Mouse (Mus musculus): ENCODE measurements at regions not wholly inside any gene's neighbourhood (a gene's known extent, or its start where the extent isn't known, plus 50 kb on each side); places are given as distances from the start of the nearest gene placed in this dataset.

DNA sequence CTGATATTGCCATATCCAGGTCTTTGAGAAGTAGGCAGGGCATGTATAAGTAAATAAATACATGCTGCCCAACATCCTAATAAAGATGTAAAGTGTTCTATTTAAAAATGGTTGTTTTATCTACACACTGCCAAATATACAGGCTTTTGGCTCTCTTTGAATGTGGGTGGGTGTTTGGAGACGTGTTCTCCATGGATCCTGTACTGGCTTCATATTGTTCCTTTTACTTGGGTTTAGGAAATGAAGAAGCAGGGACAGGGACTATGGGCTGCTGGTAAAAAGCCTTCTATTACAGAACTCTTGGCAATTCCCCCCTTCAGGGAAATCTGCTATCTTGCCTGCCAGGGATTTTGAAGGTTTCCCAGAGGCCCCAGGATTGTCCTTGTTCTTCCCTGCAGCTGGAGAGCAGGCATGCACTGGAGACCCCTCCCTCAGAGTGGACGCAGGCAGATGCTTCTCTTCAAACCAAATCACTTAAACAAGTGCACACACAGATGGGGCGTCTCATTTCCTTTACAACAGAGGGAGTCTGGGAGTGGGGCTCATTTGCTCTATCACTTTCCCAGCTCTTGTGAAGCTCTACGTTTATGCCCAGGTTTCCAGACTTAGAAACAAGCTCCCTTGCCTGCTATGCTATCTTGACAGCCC is 502.6 kb upstream of the Nrp1 start:
- no peak overlapping the region for H3K27ac ChIP-seq (ENCODE audit: insufficient read depth, low read depth, low read length, poor library complexity, severe bottlenecking)
- no peak overlapping the region for H3K9ac ChIP-seq (ENCODE audit: insufficient read depth, low read depth, low read length, poor library complexity, severe bottlenecking)
- TF ChIP-seq MAFK (IDR thresholded peaks at IDR 0.05; ENCODE audit: insufficient read depth, low read depth, low read length): no peak
- no peak for TF ChIP-seq HCFC1 (IDR thresholded peaks at IDR 0.05; ENCODE audit: borderline replicate concordance, insufficient read depth, low read length)
- no peak for TF ChIP-seq CHD2 (IDR thresholded peaks at IDR 0.05; ENCODE audit: low read depth, low read length)
- TF ChIP-seq ZNF384 (IDR thresholded peaks at IDR 0.05; ENCODE audit: low read depth, low read length): no peak
- TF ChIP-seq ZC3H11A (IDR thresholded peaks at IDR 0.05; ENCODE audit: borderline replicate concordance, low read depth, low read length): no peak
- no peak for DNase-seq (ENCODE audit: low read depth, low spot score)
- no peak overlapping the region for H3K4me3 ChIP-seq (ENCODE audit: insufficient read depth in 1 of 2, low read depth in 1 of 2, low read length in 2 of 2, poor library complexity in 1 of 2, severe bottlenecking in 1 of 2)
- in situ Hi-C loops (cut with MboI; ENCODE audit: low sequenced_read_pairs in 2 of 2, unreplicated experiment in 2 of 2): no loop called here
- H3K9me3 ChIP-seq (ENCODE audit: control insufficient read depth, insufficient read depth, low read depth, low read length): no peaks in the 10 kb centered on the region
- no peaks in the 10 kb centered on the region for H3K4me1 ChIP-seq (ENCODE audit: control insufficient read depth in 2 of 2, insufficient read depth in 2 of 2, low read length in 2 of 2, poor library complexity in 1 of 2)
- no peaks in the 10 kb centered on the region for H3K36me3 ChIP-seq (ENCODE audit: control insufficient read depth, insufficient read depth, low read length, poor library complexity, severe bottlenecking)

GRCm38 (mm10) chr8:127856351-127857135 is 501.9 kb upstream of the Nrp1 start:
- Histone ChIP-seq H3K4me1 (ENCODE audit: control insufficient read depth in 2 of 2, insufficient read depth in 2 of 2, low read length in 2 of 2, poor library complexity in 1 of 2) (no peaks in the 10 kb centered on the region), H3K9ac (ENCODE audit: insufficient read depth, low read depth, low read length, poor library complexity, severe bottlenecking) (no peak overlapping the region), H3K9me3 (ENCODE audit: control insufficient read depth, insufficient read depth, low read depth, low read length) (no peaks in the 10 kb centered on the region), H3K4me3 (ENCODE audit: insufficient read depth in 1 of 2, low read depth in 1 of 2, low read length in 2 of 2, poor library complexity in 1 of 2, severe bottlenecking in 1 of 2) (no peak overlapping the region), H3K36me3 (ENCODE audit: control insufficient read depth, insufficient read depth, low read length, poor library complexity, severe bottlenecking) (no peaks in the 10 kb centered on the region), H3K27ac (ENCODE audit: insufficient read depth, low read depth, low read length, poor library complexity, severe bottlenecking) (no peak overlapping the region)
- no peak for DNase-seq (ENCODE audit: low read depth, low spot score)
- in situ Hi-C loops (cut with MboI; ENCODE audit: low sequenced_read_pairs in 2 of 2, unreplicated experiment in 2 of 2): no loop called here
- TF ChIP-seq ZC3H11A (IDR thresholded peaks at IDR 0.05; ENCODE audit: borderline replicate concordance, low read depth, low read length) (no peak), MAFK (IDR thresholded peaks at IDR 0.05; ENCODE audit: insufficient read depth, low read depth, low read length) (no peak), ZNF384 (IDR thresholded peaks at IDR 0.05; ENCODE audit: low read depth, low read length) (no peak), HCFC1 (IDR thresholded peaks at IDR 0.05; ENCODE audit: borderline replicate concordance, insufficient read depth, low read length) (no peak), CHD2 (IDR thresholded peaks at IDR 0.05; ENCODE audit: low read depth, low read length) (no peak)

GRCm38 (mm10) chr8:127859036-127859435 is 499.4 kb upstream of the Nrp1 start:
- in situ Hi-C loops (cut with MboI; ENCODE audit: low sequenced_read_pairs in 2 of 2, unreplicated experiment in 2 of 2): no loop called here
- DNase-seq (ENCODE audit: low read depth, low spot score): no peak
- Histone ChIP-seq H3K4me1 (ENCODE audit: control insufficient read depth in 2 of 2, insufficient read depth in 2 of 2, low read length in 2 of 2, poor library complexity in 1 of 2) (no peaks in the 10 kb centered on the region), H3K4me3 (ENCODE audit: insufficient read depth in 1 of 2, low read depth in 1 of 2, low read length in 2 of 2, poor library complexity in 1 of 2, severe bottlenecking in 1 of 2) (no peak overlapping the region), H3K36me3 (ENCODE audit: control insufficient read depth, insufficient read depth, low read length, poor library complexity, severe bottlenecking) (no peaks in the 10 kb centered on the region), H3K9me3 (ENCODE audit: control insufficient read depth, insufficient read depth, low read depth, low read length) (no peaks in the 10 kb centered on the region), H3K27ac (ENCODE audit: insufficient read depth, low read depth, low read length, poor library complexity, severe bottlenecking) (no peak overlapping the region), H3K9ac (ENCODE audit: insufficient read depth, low read depth, low read length, poor library complexity, severe bottlenecking) (no peak overlapping the region)
- TF ChIP-seq MAFK (IDR thresholded peaks at IDR 0.05; ENCODE audit: insufficient read depth, low read depth, low read length) (no peak), ZNF384 (IDR thresholded peaks at IDR 0.05; ENCODE audit: low read depth, low read length) (no peak), HCFC1 (IDR thresholded peaks at IDR 0.05; ENCODE audit: borderline replicate concordance, insufficient read depth, low read length) (no peak), ZC3H11A (IDR thresholded peaks at IDR 0.05; ENCODE audit: borderline replicate concordance, low read depth, low read length) (no peak), CHD2 (IDR thresholded peaks at IDR 0.05; ENCODE audit: low read depth, low read length) (no peak)

DNA sequence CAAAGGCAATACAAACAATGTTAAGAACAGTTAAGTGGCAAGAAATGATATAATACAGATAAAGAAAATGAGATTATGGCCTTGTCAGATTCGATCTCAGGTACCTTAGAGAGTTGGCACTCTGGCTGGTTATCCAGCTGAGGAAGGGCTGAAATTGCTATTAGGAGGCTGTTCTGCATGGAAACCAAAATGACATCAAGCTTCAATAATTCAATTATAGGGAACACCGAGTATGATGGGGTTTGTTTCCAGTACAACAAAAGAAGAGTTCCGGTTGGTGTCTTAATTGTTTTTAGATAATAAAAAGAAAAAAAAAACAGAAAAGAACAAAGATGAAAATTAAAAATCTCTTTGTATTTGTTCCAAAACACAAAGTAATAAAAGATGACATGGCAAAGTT is 498.0 kb upstream of the Nrp1 start:
- no peak overlapping the region for H3K9ac ChIP-seq (ENCODE audit: insufficient read depth, low read depth, low read length, poor library complexity, severe bottlenecking)
- no peaks in the 10 kb centered on the region for H3K4me1 ChIP-seq (ENCODE audit: control insufficient read depth in 2 of 2, insufficient read depth in 2 of 2, low read length in 2 of 2, poor library complexity in 1 of 2)
- no peak for DNase-seq (ENCODE audit: low read depth, low spot score)
- no peak overlapping the region for H3K4me3 ChIP-seq (ENCODE audit: insufficient read depth in 1 of 2, low read depth in 1 of 2, low read length in 2 of 2, poor library complexity in 1 of 2, severe bottlenecking in 1 of 2)
- H3K36me3 ChIP-seq (ENCODE audit: control insufficient read depth, insufficient read depth, low read length, poor library complexity, severe bottlenecking): no peaks in the 10 kb centered on the region
- in situ Hi-C loops (cut with MboI; ENCODE audit: low sequenced_read_pairs in 2 of 2, unreplicated experiment in 2 of 2): no loop called here
- no peak overlapping the region for H3K27ac ChIP-seq (ENCODE audit: insufficient read depth, low read depth, low read length, poor library complexity, severe bottlenecking)
- H3K9me3 ChIP-seq (ENCODE audit: control insufficient read depth, insufficient read depth, low read depth, low read length): no peaks in the 10 kb centered on the region
- TF ChIP-seq ZNF384 (IDR thresholded peaks at IDR 0.05; ENCODE audit: low read depth, low read length): no peak
- no peak for TF ChIP-seq CHD2 (IDR thresholded peaks at IDR 0.05; ENCODE audit: low read depth, low read length)
- TF ChIP-seq ZC3H11A (IDR thresholded peaks at IDR 0.05; ENCODE audit: borderline replicate concordance, low read depth, low read length): no peak
- TF ChIP-seq MAFK (IDR thresholded peaks at IDR 0.05; ENCODE audit: insufficient read depth, low read depth, low read length): no peak
- no peak for TF ChIP-seq HCFC1 (IDR thresholded peaks at IDR 0.05; ENCODE audit: borderline replicate concordance, insufficient read depth, low read length)

Measured in ES-E14 (cell line).